Mouse (Mus musculus) G1E (cell line): Measurements from ENCODE around the gene Grik3.

Experiments used
- CTCF ChIP-seq: IDR thresholded peaks from 2 replicates; pipeline ENCODE4 v1.5.1; 2012; ENCODE audit warnings: low read depth, low read length, inconsistent platforms, mixed read lengths
- GATA1 ChIP-seq: IDR thresholded peaks from 2 replicates; pipeline ENCODE4 v1.6.1; 2012; ENCODE audit warnings: borderline replicate concordance, low read length, inconsistent platforms, mixed read lengths
- GATA2 ChIP-seq: IDR thresholded peaks from 2 replicates; pipeline ENCODE4 v1.6.1; 2012; ENCODE audit warnings: low read depth, low read length, inconsistent platforms, borderline replicate concordance
- POLR2AphosphoS5 ChIP-seq: IDR thresholded peaks from 2 replicates; pipeline ENCODE4 v1.6.1; 2012; ENCODE audit warnings: low read depth, low read length, inconsistent platforms; ENCODE audit not compliant: insufficient replicate concordance
- TAL1 ChIP-seq: conservative IDR thresholded peaks from 2 replicates; pipeline ENCODE4 v1.6.1; 2012; ENCODE audit warnings: low read depth, low read length, inconsistent platforms, mixed read lengths

- no peak for TF ChIP-seq TAL1
- no peak for TF ChIP-seq CTCF
- TF ChIP-seq POLR2AphosphoS5, result no peak
- no peak for TF ChIP-seq GATA1
- no peak for TF ChIP-seq GATA2
Observed at GRCm38 (mm10) chr4:125560806-125561205, 70.3 kb downstream of the Grik3 start.
